Mouse (Mus musculus) bone marrow macrophage, adult 2 months (primary cell): ENCODE measurements at regions not wholly inside any gene's neighbourhood (a gene's known extent, or its start where the extent isn't known, plus 50 kb on each side); places are given as distances from the start of the nearest gene placed in this dataset.

Source experiments
- CTCF ChIP-seq: IDR thresholded peaks from 2 replicates; pipeline ENCODE4 v1.5.1; 2012; ENCODE audit warnings: low read depth, mild to moderate bottlenecking, low read length, moderate library complexity
- POLR2A ChIP-seq: IDR thresholded peaks from 2 replicates; pipeline ENCODE4 v1.6.1; 2012; ENCODE audit warnings: mild to moderate bottlenecking, low read depth, low read length, borderline replicate concordance

DNA sequence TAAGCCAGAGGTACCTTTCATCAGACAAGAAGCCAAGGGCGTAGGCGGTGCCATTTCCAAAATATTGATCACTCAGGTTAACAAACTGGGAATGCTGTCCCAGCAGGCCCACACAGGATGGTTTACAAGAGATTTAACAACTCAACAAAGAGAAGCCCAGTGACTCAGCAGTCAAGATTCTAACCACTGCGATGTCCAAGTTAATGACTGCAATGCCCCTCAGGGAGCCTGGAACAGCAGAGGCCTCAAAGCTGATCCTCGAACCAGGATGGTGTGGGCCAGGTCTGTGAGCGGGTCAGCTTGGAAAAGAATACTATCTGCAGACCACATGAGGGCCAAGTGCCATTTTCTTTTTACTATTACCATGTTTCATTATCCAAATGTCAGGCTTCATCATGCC, 108.0 kb upstream of the Klf14 start:
- TF ChIP-seq CTCF = no peak
- TF ChIP-seq POLR2A = no peak
